10 mouse cellular contexts compared by ENCODE assay signal in the genomic region with DNA sequence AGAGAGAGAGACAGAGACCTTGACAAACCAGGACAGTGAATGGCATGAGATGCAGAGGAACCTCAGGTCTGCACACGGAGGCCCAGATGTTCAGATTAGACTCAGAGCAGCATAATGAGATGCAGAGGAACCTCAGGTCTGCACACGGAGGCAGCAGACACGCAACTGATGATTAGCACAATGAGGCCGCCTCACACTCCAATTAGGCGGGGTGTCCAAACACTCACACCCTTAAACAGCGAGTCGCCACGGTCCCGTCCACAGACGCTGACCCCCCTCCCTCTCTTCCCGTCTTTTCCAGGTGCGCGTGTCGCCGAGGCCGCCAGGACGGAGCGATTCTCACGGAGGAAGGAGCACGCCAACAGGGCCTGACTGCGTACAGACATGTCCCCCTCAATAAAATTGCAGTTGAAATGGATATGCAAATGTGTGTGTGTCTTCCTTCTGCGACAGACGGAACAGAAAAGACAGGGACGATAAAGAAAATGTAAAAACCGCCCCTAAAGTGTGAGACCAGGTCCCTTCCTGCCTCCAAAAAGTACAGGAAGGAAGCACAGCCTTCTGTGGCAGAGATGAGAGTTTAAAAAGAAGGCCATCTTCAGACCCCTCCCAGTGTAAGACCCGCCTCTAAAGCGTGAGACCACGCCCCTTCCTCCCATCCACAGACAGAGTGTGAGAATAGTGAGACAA. TPM values are rescaled to one million over a fixed set of nuclear protein-coding genes. Genes with fewer than 3 reads are reported as not detected.
DNase-seq lines count a peak whose midpoint lies in the region; ATAC-seq lines count a peak whose summit lies in the region.
"Not testable (repeated sequence)": the region's sequence is repeated elsewhere in the genome, so short reads cannot be mapped to it uniquely, and the experiment has no call there.
"Had no signal": no experiment of that assay in that cellular context is flagged by ENCODE, and none has a peak within 500 bp of the region (broad histone marks: within the 10 kb centered on the region; RNA-seq: fewer than 3 reads in every experiment).

No protein-coding gene starts in this region.

- not testable (repeated sequence) for H3K9ac ChIP-seq in midbrain, embryonic 11.5 days (ENCODE audit: low read length)

- H3K9me3 ChIP-seq in embryonic facial prominence, embryonic 10.5 days = peaks cover 58% of the 10 kb centered on the region
- peaks cover 38% of the 10 kb centered on the region for H3K9me3 ChIP-seq in limb, embryonic 10.5 days (replicated peaks)
- peaks cover 39% of the 10 kb centered on the region for H3K9me3 ChIP-seq in midbrain, embryonic 11.5 days (ENCODE audit: control insufficient read depth, low read length)

- H3K4me1 ChIP-seq in embryonic facial prominence, embryonic 10.5 days; limb, embryonic 10.5 days; midbrain, embryonic 11.5 days (ENCODE audit: control insufficient read depth, insufficient read depth, low read length): not testable (repeated sequence)

- 72% methylated on average over 28 of the region's 28 CpGs for WGBS in embryonic facial prominence, embryonic 10.5 days
- 73% methylated on average over 28 of the region's 28 CpGs for WGBS in limb, embryonic 10.5 days
- WGBS in midbrain, embryonic 11.5 days = 76% methylated on average over 28 of the region's 28 CpGs

- not testable (repeated sequence) for H3K4me2 ChIP-seq in midbrain, embryonic 11.5 days

- peak; percentile 55 for DNase-seq in 3134 (ENCODE audit: extremely low read depth, insufficient read length, low spot score)
- peak; percentile 38 for DNase-seq in adrenal gland, adult 2 months
- peak; percentile 71 for DNase-seq in embryonic facial prominence, embryonic 10.5 days (ENCODE audit: low spot score)
- peak; percentile 29 for DNase-seq in gastrocnemius, postnatal 25 days
- DNase-seq in limb, embryonic 10.5 days (ENCODE audit: low spot score) = peak; percentile 80
- DNase-seq in midbrain, embryonic 11.5 days (ENCODE audit: low spot score, missing footprints) = peak; percentile 97
- DNase-seq in spleen, postnatal 10 days (ENCODE audit: low spot score in 2 of 2) = peak; percentile 45 to 49

- peaks cover 44% of the 10 kb centered on the region for H3K36me3 ChIP-seq in embryonic facial prominence, embryonic 10.5 days (replicated peaks)
- peaks cover 44% of the 10 kb centered on the region for H3K36me3 ChIP-seq in limb, embryonic 10.5 days
- peaks cover 34% of the 10 kb centered on the region for H3K36me3 ChIP-seq in midbrain, embryonic 11.5 days (ENCODE audit: control insufficient read depth, insufficient read depth, low read length)

- peak; percentile 11 for ATAC-seq in inflammation-experienced regulatory T-cells, adult 6 months
- ATAC-seq in midbrain, embryonic 11.5 days (ENCODE audit: low FRiP score) = peak; percentile 30

- not testable (repeated sequence) for H3K27ac ChIP-seq in embryonic facial prominence, embryonic 10.5 days (replicated peaks); limb, embryonic 10.5 days; midbrain, embryonic 11.5 days (ENCODE audit: low read depth, low read length)

- not testable (repeated sequence) for H3K4me3 ChIP-seq in embryonic facial prominence, embryonic 10.5 days; limb, embryonic 10.5 days; midbrain, embryonic 11.5 days (ENCODE audit: low read depth, low read length)

- not testable (repeated sequence) for H3K27me3 ChIP-seq in embryonic facial prominence, embryonic 10.5 days (replicated peaks; ENCODE audit: low read depth, poor library complexity, severe bottlenecking); limb, embryonic 10.5 days (ENCODE audit: low read depth, poor library complexity, severe bottlenecking); midbrain, embryonic 11.5 days (ENCODE audit: control insufficient read depth, insufficient read depth, low read length)

RNA-seq across cellular contexts. Expression of a gene that starts 15.6 kb away (rescaled TPM):
- not detected for total RNA-seq in adrenal gland, adult 2 months (2021)
- not detected in 2 replicates for polyA plus RNA-seq in adrenal gland, adult 2 months (2012; rRNA removed)
- polyA plus RNA-seq in embryonic facial prominence, embryonic 10.5 days (2016; fragmentation: Nextera tagmentation; extraction: Ambion mirVana) = not detected in 2 replicates
- not detected for total RNA-seq in gastrocnemius, postnatal 25 days (2021)
- not detected for polyA plus RNA-seq in inflammation-experienced regulatory T-cells, adult 6 months (2017; shearing (Covaris generic))
- polyA plus RNA-seq in limb, embryonic 10.5 days (2016; fragmentation: Nextera tagmentation; extraction: Ambion mirVana) = not detected in 2 replicates
- not detected in 2 replicates for polyA plus RNA-seq in midbrain, embryonic 11.5 days (2014; fragmentation: Nextera tagmentation; extraction: Ambion mirVana)
- total RNA-seq: gastrocnemius, adult 18-20 months had no signal
- polyA plus RNA-seq: C2C12 had no signal

RNA-seq across cellular contexts. Expression of a gene that starts 45.6 kb away (rescaled TPM):
- total RNA-seq in adrenal gland, adult 2 months (2021) = not detected
- polyA plus RNA-seq in adrenal gland, adult 2 months (2012; rRNA removed) = not detected in 2 replicates
- polyA plus RNA-seq in embryonic facial prominence, embryonic 10.5 days (2016; fragmentation: Nextera tagmentation; extraction: Ambion mirVana) = not detected in 2 replicates
- not detected for total RNA-seq in gastrocnemius, postnatal 25 days (2021)
- polyA plus RNA-seq in inflammation-experienced regulatory T-cells, adult 6 months (2017; shearing (Covaris generic)) = not detected
- not detected in 2 replicates for polyA plus RNA-seq in limb, embryonic 10.5 days (2016; fragmentation: Nextera tagmentation; extraction: Ambion mirVana)
- not detected in 2 replicates for polyA plus RNA-seq in midbrain, embryonic 11.5 days (2014; fragmentation: Nextera tagmentation; extraction: Ambion mirVana)
- total RNA-seq: gastrocnemius, adult 18-20 months had no signal
- polyA plus RNA-seq: C2C12 had no signal

Comparison
In these comparisons a context has a peak if more than half of its experiments do, and no peak if none do; other contexts are left out.
1. DNase-seq: peak in every context shown above with its lines; median percentile 97 in midbrain, embryonic 11.5 days; 80 in limb, embryonic 10.5 days; 71 in embryonic facial prominence, embryonic 10.5 days; 55 in 3134; 47 in spleen, postnatal 10 days; 38 in adrenal gland, adult 2 months; 29 in gastrocnemius, postnatal 25 days.